Mouse (Mus musculus) CH12.LX (cell line): ENCODE measurements at regions not wholly inside any gene's neighbourhood (a gene's known extent, or its start where the extent isn't known, plus 50 kb on each side); places are given as distances from the start of the nearest gene placed in this dataset.

Experiments
- DNase-seq: peaks from one replicate; pipeline ENCODE4 v3.0.0-alpha.2; 2013; ENCODE audit errors: extremely low read depth
- H3K27ac ChIP-seq: 2 replicates; pipeline ENCODE4 v1.5.1; 2012; ENCODE audit warnings: low read depth, mild to moderate bottlenecking, control low read depth, moderate library complexity; ENCODE audit not compliant: insufficient read depth
- H3K27me3 ChIP-seq: replicated peaks from 2 replicates; pipeline ENCODE3; 2012; ENCODE audit warnings: inconsistent platforms
- H3K36me3 ChIP-seq, 2 experiments: replicated peaks in 1 of 2; 2 replicates each; pipeline versions ENCODE3 to v1.6.1; 2012; ENCODE audit warnings: inconsistent platforms in 1 of 2, low read length in 1 of 2, mild to moderate bottlenecking in 1 of 2, mixed read lengths in 1 of 2, moderate library complexity in 1 of 2; ENCODE audit not compliant: control insufficient read depth in 1 of 2, insufficient read depth in 1 of 2
- H3K4me1 ChIP-seq, 2 experiments: 2 replicates each; pipeline ENCODE4 v1.6.1; 2012; ENCODE audit warnings: inconsistent platforms in 1 of 2, moderate library complexity in 1 of 2; ENCODE audit not compliant: insufficient read depth in 2 of 2, control insufficient read depth in 1 of 2
- H3K4me2 ChIP-seq: 2 replicates; pipeline ENCODE4 v1.6.1; 2012; ENCODE audit warnings: low read depth, mild to moderate bottlenecking, control low read depth; ENCODE audit not compliant: poor library complexity, insufficient read depth, severe bottlenecking
- H3K4me3 ChIP-seq, 3 experiments: fragments of 150-350 bp in 1 of 3; sonication (generic) in 1 of 3; replicated peaks in 1 of 3; 2 replicates each; pipeline versions ENCODE3 to v1.5.1; 2011 to 2012; ENCODE audit warnings: low read depth in 2 of 3, low read length in 2 of 3, mild to moderate bottlenecking in 2 of 3, moderate library complexity in 2 of 3, control low read depth in 1 of 3, improper control_type of control experiment in 1 of 3, inconsistent platforms in 1 of 3, mixed read lengths in 1 of 3; ENCODE audit not compliant: poor library complexity in 1 of 3
- H3K79me2 ChIP-seq: replicated peaks from 2 replicates; pipeline ENCODE4 v1.6.1; 2012; ENCODE audit warnings: mild to moderate bottlenecking, moderate library complexity; ENCODE audit not compliant: control insufficient read depth, poor library complexity, insufficient read depth, severe bottlenecking; ENCODE audit errors: extremely low read depth
- H3K9ac ChIP-seq: 2 replicates; pipeline ENCODE4 v1.6.1; 2012; ENCODE audit warnings: low read depth, mild to moderate bottlenecking, control low read depth, moderate library complexity; ENCODE audit not compliant: insufficient read depth
- H3K9me3 ChIP-seq: replicated peaks from 2 replicates; pipeline ENCODE3; 2012; ENCODE audit warnings: low read length, inconsistent platforms, mixed read lengths
- BHLHE40 ChIP-seq: IDR thresholded peaks from 2 replicates; pipeline ENCODE4 v1.6.1; 2011; ENCODE audit warnings: mild to moderate bottlenecking, low read depth, low read length, improper control_type of control experiment
- CHD1 ChIP-seq: IDR thresholded peaks from 2 replicates; pipeline ENCODE4 v1.6.1; 2012; ENCODE audit warnings: low read depth, low read length, improper control_type of control experiment, inconsistent platforms
- ELF1 ChIP-seq: IDR thresholded peaks from 2 replicates; pipeline ENCODE4 v1.6.1; 2014; ENCODE audit warnings: low read depth, mild to moderate bottlenecking, inconsistent platforms, low read length, improper control_type of control experiment
- EP300 ChIP-seq: IDR thresholded peaks from 2 replicates; pipeline ENCODE4 v1.6.1; 2011; ENCODE audit warnings: low read length, improper control_type of control experiment
- IRF4 ChIP-seq: IDR thresholded peaks from 2 replicates; pipeline ENCODE4 v1.6.1; 2014; ENCODE audit warnings: low read depth, mild to moderate bottlenecking, inconsistent platforms, low read length, improper control_type of control experiment
- JUND ChIP-seq: conservative IDR thresholded peaks from 2 replicates; pipeline ENCODE4 v1.6.1; 2011; ENCODE audit warnings: low read depth, low read length, improper control_type of control experiment
- MAFK ChIP-seq: IDR thresholded peaks from 2 replicates; pipeline ENCODE4 v1.6.1; 2011; ENCODE audit warnings: low read length, improper control_type of control experiment; ENCODE audit not compliant: insufficient replicate concordance
- MEF2A ChIP-seq: IDR thresholded peaks from 2 replicates; pipeline ENCODE4 v1.6.1; 2014; ENCODE audit warnings: low read depth, mild to moderate bottlenecking, inconsistent platforms, low read length, improper control_type of control experiment, borderline replicate concordance
- MXI1 ChIP-seq: IDR thresholded peaks from 2 replicates; pipeline ENCODE4 v1.6.1; 2011; ENCODE audit warnings: mild to moderate bottlenecking, low read depth, low read length, improper control_type of control experiment
- NELFE ChIP-seq: IDR thresholded peaks from 2 replicates; pipeline ENCODE4 v1.6.1; 2011; ENCODE audit warnings: low read depth, low read length, improper control_type of control experiment
- POLR2A ChIP-seq: IDR thresholded peaks from 2 replicates; pipeline ENCODE4 v1.6.1; 2011; ENCODE audit warnings: low read depth, mild to moderate bottlenecking, improper control_type of control experiment, low read length
- POLR2AphosphoS2 ChIP-seq: IDR thresholded peaks from 2 replicates; pipeline ENCODE4 v1.6.1; 2011; ENCODE audit warnings: low read depth, low read length, improper control_type of control experiment
- RAD21 ChIP-seq: IDR thresholded peaks from 2 replicates; pipeline ENCODE4 v1.6.1; 2011; ENCODE audit warnings: low read depth, mild to moderate bottlenecking, low read length, improper control_type of control experiment, moderate library complexity
- RCOR1 ChIP-seq: conservative IDR thresholded peaks from 2 replicates; pipeline ENCODE4 v1.6.1; 2012; ENCODE audit warnings: low read depth, mild to moderate bottlenecking, inconsistent platforms, low read length, improper control_type of control experiment
- SIN3A ChIP-seq: IDR thresholded peaks from 2 replicates; pipeline ENCODE4 v1.6.1; 2012; ENCODE audit warnings: low read length, improper control_type of control experiment, inconsistent platforms
- TBP ChIP-seq: conservative IDR thresholded peaks from 2 replicates; pipeline ENCODE4 v1.6.1; 2011; ENCODE audit warnings: low read depth, low read length, improper control_type of control experiment
- TCF12 ChIP-seq: IDR thresholded peaks from 2 replicates; pipeline ENCODE4 v1.6.1; 2014; ENCODE audit warnings: low read depth, mild to moderate bottlenecking, inconsistent platforms, low read length, improper control_type of control experiment
- USF2 ChIP-seq: conservative IDR thresholded peaks from 2 replicates; pipeline ENCODE4 v1.6.1; 2011; ENCODE audit warnings: low read depth, low read length, improper control_type of control experiment
- ZKSCAN1 ChIP-seq: IDR thresholded peaks from 2 replicates; pipeline ENCODE4 v1.6.1; 2012; ENCODE audit warnings: low read depth, inconsistent platforms, low read length, improper control_type of control experiment, borderline replicate concordance
- ZMIZ1 ChIP-seq: IDR thresholded peaks from 2 replicates; pipeline ENCODE4 v1.6.1; 2012; ENCODE audit warnings: low read depth, mild to moderate bottlenecking, inconsistent platforms, low read length, improper control_type of control experiment
- dilution Hi-C: fragments of 300-500 bp; cut with MboI; formaldehyde crosslinking; loops from 2 replicates; pipeline ENCODE4 v1.14.3; 2020; ENCODE audit warnings: low sequenced_read_pairs; ENCODE audit not compliant: extremely low pct_unique_long_range_greater_than_20kb, extremely low pct_ligation_motif_present
- in situ Hi-C: fragments of 300-500 bp; cut with MboI; formaldehyde crosslinking; loops from 3 replicates; pipeline ENCODE4 v1.14.3; 2019; ENCODE audit warnings: low sequenced_read_pairs, low pct_ligation_motif_present, low pct_unique_long_range_greater_than_20kb, mixed read lengths

GRCm38 (mm10) chr1:190417326-190417725 lies 246.8 kb upstream of the Prox1 start:
- in situ Hi-C loops = no loop called here

DNA sequence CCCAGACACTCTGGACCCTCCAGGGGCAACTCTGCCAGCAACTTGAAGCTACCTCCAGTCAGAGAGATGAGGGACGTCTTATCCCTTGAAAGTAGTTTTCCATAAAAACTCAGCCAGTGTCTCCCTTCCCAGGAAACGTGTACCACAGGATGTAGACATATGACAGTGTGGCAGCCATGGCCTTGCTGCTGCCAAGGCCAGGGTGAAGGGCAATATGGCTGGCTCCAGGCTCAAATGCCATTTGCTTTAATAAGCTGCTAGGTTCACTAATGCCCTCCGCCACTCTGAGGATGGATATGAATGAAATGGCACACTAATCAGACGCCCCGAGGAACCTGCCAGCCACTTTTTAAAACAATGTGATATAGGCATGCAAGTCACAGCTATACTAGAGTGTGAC lies 241.2 kb upstream of the Prox1 start:
- Histone ChIP-seq H3K4me1 (no peaks in the 10 kb centered on the region), H3K4me3 (no peak overlapping the region), H3K9ac (no peak overlapping the region)

More at GRCm38 (mm10) chr1:190417326-190417725, 246.8 kb upstream of the Prox1 start:
- peaks cover 46% of the 10 kb centered on the region for H3K27me3 ChIP-seq
- H3K36me3 ChIP-seq = no peaks in the 10 kb centered on the region
- DNase-seq = no peak
- TF ChIP-seq JUND = no peak
- no peak for TF ChIP-seq ELF1
- no peak for TF ChIP-seq MXI1
- TF ChIP-seq TBP = no peak
- no peak for TF ChIP-seq RAD21
- no peak for TF ChIP-seq CHD1
- TF ChIP-seq SIN3A = no peak
- no peak for TF ChIP-seq RCOR1
- no peak for TF ChIP-seq POLR2AphosphoS2
- TF ChIP-seq IRF4 = no peak
- TF ChIP-seq ZKSCAN1 = no peak
- TF ChIP-seq ZMIZ1 = no peak
- no peak for TF ChIP-seq EP300
- no peak for TF ChIP-seq MAFK
- TF ChIP-seq TCF12 = no peak
- TF ChIP-seq USF2 = no peak
- no peak overlapping the region for H3K4me2 ChIP-seq
- H3K4me3 ChIP-seq = no peak overlapping the region
- dilution Hi-C loops = no loop called here
- H3K27ac ChIP-seq = no peak overlapping the region
- H3K4me1 ChIP-seq = no peaks in the 10 kb centered on the region
- no peaks in the 10 kb centered on the region for H3K9me3 ChIP-seq
- H3K79me2 ChIP-seq = no peaks in the 10 kb centered on the region
- H3K9ac ChIP-seq = no peak overlapping the region

More for the DNA sequence above, 241.2 kb upstream of the Prox1 start:
- no peaks in the 10 kb centered on the region for H3K9me3 ChIP-seq
- in situ Hi-C loops (no loop called here), dilution Hi-C loops (no loop called here)
- H3K4me2 ChIP-seq = no peak overlapping the region
- H3K27me3 ChIP-seq = peaks cover 44% of the 10 kb centered on the region
- no peak for DNase-seq
- no peaks in the 10 kb centered on the region for H3K36me3 ChIP-seq
- no peak overlapping the region for H3K27ac ChIP-seq
- no peaks in the 10 kb centered on the region for H3K79me2 ChIP-seq
- TF ChIP-seq MEF2A (no peak), JUND (no peak), USF2 (no peak), NELFE (no peak), RAD21 (no peak), BHLHE40 (no peak), POLR2A (no peak)
